Mouse (Mus musculus): ENCODE data around the gene Arhgef3. TPM values are rescaled to one million over a fixed set of nuclear protein-coding genes. Genes with fewer than 3 reads are reported as not detected.

Arhgef3 gene
- polyA plus RNA-seq, 1 experiment = 2.6 TPM

- H3K4me3 ChIP-seq (ENCODE audit: low read depth, low read length) = no peak overlapping the region
These were observed 187.2 kb downstream of the Arhgef3 start for GRCm38 (mm10) chr14:27301768-27302499.

DNA sequence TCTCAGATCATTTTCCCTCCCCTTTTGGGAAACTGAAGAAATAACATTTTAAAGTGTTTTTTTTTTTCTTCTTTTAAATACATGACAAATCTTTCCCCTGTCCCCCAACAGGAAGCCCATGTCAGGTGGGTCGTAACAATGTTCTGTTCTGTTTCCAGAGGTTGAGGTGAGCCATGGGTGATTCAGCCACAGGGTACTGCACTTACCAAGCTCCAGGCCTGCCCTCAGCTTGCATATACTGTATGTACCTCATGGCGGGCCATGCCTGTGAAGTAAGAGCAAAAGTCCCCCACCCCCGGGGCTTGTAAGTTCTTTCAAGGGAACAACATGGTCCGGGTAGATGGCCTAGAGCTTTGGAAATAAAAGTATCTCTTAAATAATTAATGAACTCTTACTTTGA lies 188.6 kb downstream of the Arhgef3 start:
- H3K4me3 ChIP-seq (ENCODE audit: low read depth, low read length) = no peak overlapping the region
- H3K27ac ChIP-seq (ENCODE audit: insufficient read depth, low read length) = no peak overlapping the region
- H3K4me1 ChIP-seq (ENCODE audit: control insufficient read depth, insufficient read depth, low read length) = no peaks in the 10 kb centered on the region
- H3K9ac ChIP-seq (ENCODE audit: low read depth, poor library complexity, severe bottlenecking) = no peak overlapping the region
- no peaks in the 10 kb centered on the region for H3K36me3 ChIP-seq (ENCODE audit: control insufficient read depth, insufficient read depth, low read length, poor library complexity, severe bottlenecking)
- no peaks in the 10 kb centered on the region for H3K27me3 ChIP-seq (ENCODE audit: control insufficient read depth, insufficient read depth, low read length, poor library complexity, severe bottlenecking)
- TF ChIP-seq POLR2A (IDR thresholded peaks at IDR 0.05; ENCODE audit: insufficient read depth, low read length) (no peak), EP300 (IDR thresholded peaks at IDR 0.05; ENCODE audit: insufficient read depth, low read depth, low read length) (no peak), CTCF (IDR thresholded peaks at IDR 0.05; ENCODE audit: low read depth, low read length) (no peak)
- no peaks in the 10 kb centered on the region for H3K9me3 ChIP-seq (replicated peaks; ENCODE audit: control insufficient read depth, insufficient read depth, low read length, poor library complexity, severe bottlenecking)

More at GRCm38 (mm10) chr14:27301768-27302499, 187.2 kb downstream of the Arhgef3 start:
- Histone ChIP-seq H3K9ac (ENCODE audit: low read depth, poor library complexity, severe bottlenecking) (no peak overlapping the region), H3K27ac (ENCODE audit: insufficient read depth, low read length) (no peak overlapping the region), H3K27me3 (ENCODE audit: control insufficient read depth, insufficient read depth, low read length, poor library complexity, severe bottlenecking) (no peaks in the 10 kb centered on the region), H3K4me1 (ENCODE audit: control insufficient read depth, insufficient read depth, low read length) (no peaks in the 10 kb centered on the region), H3K36me3 (ENCODE audit: control insufficient read depth, insufficient read depth, low read length, poor library complexity, severe bottlenecking) (no peaks in the 10 kb centered on the region), H3K9me3 (replicated peaks; ENCODE audit: control insufficient read depth, insufficient read depth, low read length, poor library complexity, severe bottlenecking) (no peaks in the 10 kb centered on the region)
- TF ChIP-seq EP300 (IDR thresholded peaks at IDR 0.05; ENCODE audit: insufficient read depth, low read depth, low read length) (no peak), CTCF (IDR thresholded peaks at IDR 0.05; ENCODE audit: low read depth, low read length) (no peak), POLR2A (IDR thresholded peaks at IDR 0.05; ENCODE audit: insufficient read depth, low read length) (no peak)

DNA sequence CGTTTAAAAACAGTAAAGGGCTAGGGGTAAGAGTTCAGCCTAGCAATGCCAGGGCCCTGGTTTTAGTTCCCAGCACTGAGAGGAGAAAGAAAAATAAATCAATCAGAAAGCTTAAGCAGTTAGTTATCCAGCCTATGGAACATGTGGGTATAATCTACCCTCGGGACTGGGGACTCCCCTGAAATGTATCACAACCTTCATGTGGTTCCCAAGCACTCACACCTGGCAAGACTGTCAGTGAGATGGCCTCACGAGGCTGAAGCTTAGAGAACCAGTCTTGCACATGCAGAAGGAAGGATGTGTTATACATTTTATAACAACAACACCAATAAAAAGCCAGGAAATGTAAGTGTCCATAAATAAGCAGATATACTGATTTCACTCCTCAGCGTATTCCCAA lies 189.7 kb downstream of the Arhgef3 start:
- H3K4me1 ChIP-seq (ENCODE audit: control insufficient read depth, insufficient read depth, low read length) = no peaks in the 10 kb centered on the region
- no peaks in the 10 kb centered on the region for H3K9me3 ChIP-seq (replicated peaks; ENCODE audit: control insufficient read depth, insufficient read depth, low read length, poor library complexity, severe bottlenecking)
- no peaks in the 10 kb centered on the region for H3K36me3 ChIP-seq (ENCODE audit: control insufficient read depth, insufficient read depth, low read length, poor library complexity, severe bottlenecking)
- H3K27ac ChIP-seq (ENCODE audit: insufficient read depth, low read length) = no peak overlapping the region
- no peak overlapping the region for H3K9ac ChIP-seq (ENCODE audit: low read depth, poor library complexity, severe bottlenecking)
- TF ChIP-seq POLR2A (IDR thresholded peaks at IDR 0.05; ENCODE audit: insufficient read depth, low read length) = no peak
- no peak for TF ChIP-seq EP300 (IDR thresholded peaks at IDR 0.05; ENCODE audit: insufficient read depth, low read depth, low read length)
- no peak for TF ChIP-seq CTCF (IDR thresholded peaks at IDR 0.05; ENCODE audit: low read depth, low read length)
- no peak overlapping the region for H3K4me3 ChIP-seq (ENCODE audit: low read depth, low read length)
- H3K27me3 ChIP-seq (ENCODE audit: control insufficient read depth, insufficient read depth, low read length, poor library complexity, severe bottlenecking) = no peaks in the 10 kb centered on the region

DNA sequence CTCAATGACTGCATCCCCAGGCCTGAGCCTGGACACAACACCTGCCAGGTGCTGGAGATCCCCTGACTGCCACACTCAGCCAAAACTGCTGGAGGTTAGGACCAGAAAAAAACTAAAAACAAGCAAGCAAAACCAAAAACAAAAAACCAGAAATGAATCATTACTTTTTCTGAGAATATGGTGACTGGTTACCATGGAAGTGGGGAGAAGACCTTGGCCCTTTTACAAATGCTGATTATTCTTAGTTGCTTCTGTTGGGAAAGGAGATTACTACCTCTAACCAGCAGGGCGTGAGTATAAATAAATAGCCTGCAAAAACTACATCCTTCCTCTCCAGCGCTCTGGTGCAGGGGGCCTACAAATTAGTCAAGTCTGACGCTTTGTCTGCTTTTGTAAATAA lies 194.1 kb downstream of the Arhgef3 start:
- Histone ChIP-seq H3K4me1 (ENCODE audit: control insufficient read depth, insufficient read depth, low read length) (no peaks in the 10 kb centered on the region), H3K27me3 (ENCODE audit: control insufficient read depth, insufficient read depth, low read length, poor library complexity, severe bottlenecking) (no peaks in the 10 kb centered on the region), H3K9me3 (replicated peaks; ENCODE audit: control insufficient read depth, insufficient read depth, low read length, poor library complexity, severe bottlenecking) (no peaks in the 10 kb centered on the region), H3K9ac (ENCODE audit: low read depth, poor library complexity, severe bottlenecking) (no peak overlapping the region), H3K4me3 (ENCODE audit: low read depth, low read length) (no peak overlapping the region), H3K27ac (ENCODE audit: insufficient read depth, low read length) (no peak overlapping the region), H3K36me3 (ENCODE audit: control insufficient read depth, insufficient read depth, low read length, poor library complexity, severe bottlenecking) (no peaks in the 10 kb centered on the region)
- TF ChIP-seq POLR2A (IDR thresholded peaks at IDR 0.05; ENCODE audit: insufficient read depth, low read length) = no peak
- TF ChIP-seq CTCF (IDR thresholded peaks at IDR 0.05; ENCODE audit: low read depth, low read length) = no peak
- TF ChIP-seq EP300 (IDR thresholded peaks at IDR 0.05; ENCODE audit: insufficient read depth, low read depth, low read length) = no peak

GRCm38 (mm10) chr14:27310559-27311242 lies 196.0 kb downstream of the Arhgef3 start:
- Histone ChIP-seq H3K9ac (ENCODE audit: low read depth, poor library complexity, severe bottlenecking) (no peak overlapping the region), H3K27me3 (ENCODE audit: control insufficient read depth, insufficient read depth, low read length, poor library complexity, severe bottlenecking) (no peaks in the 10 kb centered on the region), H3K27ac (ENCODE audit: insufficient read depth, low read length) (no peak overlapping the region), H3K4me1 (ENCODE audit: control insufficient read depth, insufficient read depth, low read length) (no peaks in the 10 kb centered on the region), H3K36me3 (ENCODE audit: control insufficient read depth, insufficient read depth, low read length, poor library complexity, severe bottlenecking) (no peaks in the 10 kb centered on the region), H3K9me3 (replicated peaks; ENCODE audit: control insufficient read depth, insufficient read depth, low read length, poor library complexity, severe bottlenecking) (no peaks in the 10 kb centered on the region), H3K4me3 (ENCODE audit: low read depth, low read length) (no peak overlapping the region)
- TF ChIP-seq POLR2A (IDR thresholded peaks at IDR 0.05; ENCODE audit: insufficient read depth, low read length) = no peak
- TF ChIP-seq CTCF (IDR thresholded peaks at IDR 0.05; ENCODE audit: low read depth, low read length) = no peak
- TF ChIP-seq EP300 (IDR thresholded peaks at IDR 0.05; ENCODE audit: insufficient read depth, low read depth, low read length) = no peak

GRCm38 (mm10) chr14:27312380-27312779 lies 197.7 kb downstream of the Arhgef3 start:
- no peak overlapping the region for H3K4me3 ChIP-seq (ENCODE audit: low read depth, low read length)
- H3K9ac ChIP-seq (ENCODE audit: low read depth, poor library complexity, severe bottlenecking) = no peak overlapping the region
- TF ChIP-seq CTCF (IDR thresholded peaks at IDR 0.05; ENCODE audit: low read depth, low read length) (no peak), EP300 (IDR thresholded peaks at IDR 0.05; ENCODE audit: insufficient read depth, low read depth, low read length) (no peak), POLR2A (IDR thresholded peaks at IDR 0.05; ENCODE audit: insufficient read depth, low read length) (no peak)
- H3K9me3 ChIP-seq (replicated peaks; ENCODE audit: control insufficient read depth, insufficient read depth, low read length, poor library complexity, severe bottlenecking) = no peaks in the 10 kb centered on the region
- no peaks in the 10 kb centered on the region for H3K4me1 ChIP-seq (ENCODE audit: control insufficient read depth, insufficient read depth, low read length)
- H3K27me3 ChIP-seq (ENCODE audit: control insufficient read depth, insufficient read depth, low read length, poor library complexity, severe bottlenecking) = no peaks in the 10 kb centered on the region
- H3K36me3 ChIP-seq (ENCODE audit: control insufficient read depth, insufficient read depth, low read length, poor library complexity, severe bottlenecking) = no peaks in the 10 kb centered on the region
- no peak overlapping the region for H3K27ac ChIP-seq (ENCODE audit: insufficient read depth, low read length)
